Mouse (Mus musculus): Measurements from ENCODE around the gene Trap1a. TPM values are rescaled to one million over a fixed set of nuclear protein-coding genes. Genes with fewer than 3 reads are reported as not detected.

Trap1a gene
- polyA plus RNA-seq, 2 experiments, result 0.13 TPM; not detected in 1

DNA sequence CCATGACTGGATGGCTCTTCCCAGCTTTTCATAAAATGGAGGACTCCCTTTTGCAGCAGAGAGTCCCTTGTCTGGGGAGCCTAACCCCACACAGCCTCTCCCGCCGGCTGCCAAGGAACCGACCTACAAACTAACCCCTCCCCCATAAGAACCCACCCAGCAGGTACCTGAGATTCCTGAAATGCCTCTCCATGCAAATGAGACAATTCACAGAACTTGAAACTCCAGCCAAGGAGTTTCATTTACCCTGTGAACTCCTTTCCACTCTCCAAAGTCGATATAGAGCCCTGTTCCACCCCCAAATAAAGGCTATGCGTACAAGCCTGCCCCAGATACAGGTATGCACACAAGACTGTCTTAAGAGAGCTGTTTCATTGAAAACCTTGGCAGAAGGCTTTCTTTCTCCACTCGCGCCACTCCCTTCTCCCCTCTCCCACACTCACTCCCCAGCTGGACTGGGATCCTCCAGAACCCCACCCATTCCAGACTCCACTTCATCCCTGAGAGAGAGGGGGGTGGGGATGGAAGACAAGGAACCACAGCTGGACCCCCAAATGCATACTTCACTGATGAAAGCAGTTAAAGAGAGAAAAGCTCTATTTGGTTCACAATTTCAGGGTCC lies 24.3 kb downstream of the Trap1a start:
- H3K36me3 ChIP-seq (replicated peaks; ENCODE audit: control insufficient read depth, insufficient read depth, low read depth), result no peaks in the 10 kb centered on the region
- ATAC-seq (ENCODE audit: insufficient read depth), result no peak
- H3K4me3 ChIP-seq (ENCODE audit: insufficient read depth in 1 of 2, low read depth in 2 of 2, low read length in 2 of 2), result no peak overlapping the region
- no peaks in the 10 kb centered on the region for H3K9me3 ChIP-seq (ENCODE audit: control insufficient read depth, low read length)
- no peak overlapping the region for H3K9ac ChIP-seq (replicated peaks)
- no peaks in the 10 kb centered on the region for H3K4me1 ChIP-seq (replicated peaks; ENCODE audit: control insufficient read depth in 2 of 2, insufficient read depth in 2 of 2, low read length in 1 of 2)
- no peak overlapping the region for H3K4me2 ChIP-seq (ENCODE audit: low read depth)
- no peak for TF ChIP-seq CTCF (IDR thresholded peaks at IDR 0.05; ENCODE audit: low read depth)
- no peak for TF ChIP-seq EP300 (IDR thresholded peaks at IDR 0.05; ENCODE audit: low read depth)
- no peak for DNase-seq (ENCODE audit: low read depth in 3 of 3, low spot score in 3 of 3)
- H3K27me3 ChIP-seq (ENCODE audit: control insufficient read depth, insufficient read depth, low read length), result no peaks in the 10 kb centered on the region
- WGBS (ENCODE audit: insufficient replicate concordance), result 55% methylated on average over 7 of the region's 7 CpGs
- no peak overlapping the region for H3K27ac ChIP-seq

DNA sequence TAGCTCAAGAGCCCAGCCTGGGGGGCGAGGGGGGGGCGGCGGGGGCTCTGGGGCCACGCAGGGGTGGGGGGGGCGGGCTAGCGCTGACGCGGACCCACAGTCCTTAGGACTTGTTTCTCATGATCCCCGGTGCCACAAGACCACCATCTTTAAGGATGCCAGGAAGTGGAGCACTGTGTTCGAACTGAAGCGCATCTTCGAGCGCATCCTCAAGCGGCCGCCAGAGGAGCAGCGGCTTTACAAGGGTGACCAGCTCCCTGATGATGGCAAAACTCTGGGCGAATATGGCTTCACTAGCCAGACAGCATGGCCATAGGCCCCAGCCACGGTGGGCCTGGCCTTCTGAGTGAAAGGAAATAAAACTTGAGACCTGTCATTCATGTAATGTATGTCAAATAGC lies 24.9 kb downstream of the Trap1a start:
- Histone ChIP-seq H3K9ac (replicated peaks) (no peak overlapping the region), H3K9me3 (ENCODE audit: control insufficient read depth, low read length) (no peaks in the 10 kb centered on the region), H3K27ac (no peak overlapping the region), H3K4me2 (ENCODE audit: low read depth) (no peak overlapping the region), H3K36me3 (replicated peaks; ENCODE audit: control insufficient read depth, insufficient read depth, low read depth) (no peaks in the 10 kb centered on the region), H3K27me3 (ENCODE audit: control insufficient read depth, insufficient read depth, low read length) (no peaks in the 10 kb centered on the region), H3K4me1 (replicated peaks; ENCODE audit: control insufficient read depth in 2 of 2, insufficient read depth in 2 of 2, low read length in 1 of 2) (no peaks in the 10 kb centered on the region), H3K4me3 (ENCODE audit: insufficient read depth in 1 of 2, low read depth in 2 of 2, low read length in 2 of 2) (no peak overlapping the region)
- no peak for TF ChIP-seq EP300 (IDR thresholded peaks at IDR 0.05; ENCODE audit: low read depth)
- no peak for TF ChIP-seq CTCF (IDR thresholded peaks at IDR 0.05; ENCODE audit: low read depth)
- 70% methylated on average over 16 of the region's 18 CpGs for whole genome bisulfite sequencing (ENCODE audit: insufficient replicate concordance)
- no peak for DNase-seq (ENCODE audit: low read depth in 3 of 3, low spot score in 3 of 3)
- ATAC-seq (ENCODE audit: insufficient read depth), result no peak

DNA sequence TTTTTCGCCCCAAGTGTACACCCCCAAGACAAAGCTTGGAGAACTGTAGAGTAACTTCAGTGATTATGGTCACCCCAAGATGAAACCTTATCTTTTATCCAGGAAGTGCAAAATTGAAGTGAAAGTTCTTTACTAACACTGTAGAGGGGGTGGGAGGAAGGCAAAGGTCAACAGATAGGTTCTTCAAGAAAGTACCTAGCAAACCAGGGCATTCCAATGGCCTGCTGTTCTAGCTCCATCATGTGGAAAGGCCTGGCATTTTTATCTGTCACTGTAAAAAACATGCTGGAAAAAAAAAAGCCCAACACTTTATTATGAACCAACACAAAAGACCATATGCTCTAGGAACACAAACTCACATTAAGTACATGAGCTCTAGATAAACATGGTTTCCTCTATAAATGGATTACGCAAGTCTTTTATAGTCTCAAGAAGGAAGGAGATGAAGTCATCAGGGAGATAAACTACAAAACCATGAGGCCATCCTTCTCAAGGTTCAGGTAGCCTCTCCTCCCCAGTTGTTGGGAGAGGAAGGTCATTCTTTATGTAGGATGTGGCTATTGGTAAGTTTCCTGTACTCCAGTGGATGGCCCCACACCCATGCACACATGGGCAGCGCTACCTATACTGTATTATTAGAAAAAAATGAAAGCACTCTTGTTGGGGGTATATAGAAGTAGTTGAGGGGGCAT lies 33.5 kb downstream of the Trap1a start:
- TF ChIP-seq CTCF (IDR thresholded peaks at IDR 0.05; ENCODE audit: low read depth) (no peak), EP300 (IDR thresholded peaks at IDR 0.05; ENCODE audit: low read depth) (no peak)
- Histone ChIP-seq H3K9me3 (ENCODE audit: control insufficient read depth, low read length) (no peaks in the 10 kb centered on the region), H3K36me3 (replicated peaks; ENCODE audit: control insufficient read depth, insufficient read depth, low read depth) (no peaks in the 10 kb centered on the region), H3K4me3 (ENCODE audit: insufficient read depth in 1 of 2, low read depth in 2 of 2, low read length in 2 of 2) (no peak overlapping the region), H3K4me2 (ENCODE audit: low read depth) (no peak overlapping the region), H3K27ac (no peak overlapping the region), H3K4me1 (replicated peaks; ENCODE audit: control insufficient read depth in 2 of 2, insufficient read depth in 2 of 2, low read length in 1 of 2) (no peaks in the 10 kb centered on the region), H3K27me3 (ENCODE audit: control insufficient read depth, insufficient read depth, low read length) (no peaks in the 10 kb centered on the region), H3K9ac (replicated peaks) (no peak overlapping the region)
- 67% methylated on average over 3 of the region's 3 CpGs for WGBS (ENCODE audit: insufficient replicate concordance)
- DNase-seq (ENCODE audit: low read depth in 3 of 3, low spot score in 3 of 3), result no peak
- ATAC-seq (ENCODE audit: insufficient read depth), result no peak

DNA sequence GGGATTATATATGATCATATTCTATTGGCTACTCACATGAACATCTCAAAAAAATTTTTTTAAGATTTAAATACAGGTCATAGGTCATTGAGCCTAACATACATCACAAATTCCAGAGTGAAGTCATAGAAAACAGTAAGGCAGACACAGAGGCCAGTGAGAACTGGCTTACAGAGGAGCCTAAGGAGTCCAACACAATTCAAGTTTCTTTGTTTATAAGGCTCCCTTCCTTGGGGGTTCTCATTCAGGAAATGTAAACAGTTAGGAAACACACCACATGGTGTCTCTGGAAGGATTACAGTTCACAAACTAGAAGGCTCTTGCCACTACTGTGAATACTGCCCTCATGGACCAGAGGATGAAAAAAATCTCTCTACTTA lies 34.0 kb downstream of the Trap1a start:
- DNase-seq (ENCODE audit: low read depth in 3 of 3, low spot score in 3 of 3) (no peak), ATAC-seq (ENCODE audit: insufficient read depth) (no peak)
- Histone ChIP-seq H3K4me1 (replicated peaks; ENCODE audit: control insufficient read depth in 2 of 2, insufficient read depth in 2 of 2, low read length in 1 of 2) (no peaks in the 10 kb centered on the region), H3K27ac (no peak overlapping the region), H3K9me3 (ENCODE audit: control insufficient read depth, low read length) (no peaks in the 10 kb centered on the region), H3K4me2 (ENCODE audit: low read depth) (no peak overlapping the region), H3K36me3 (replicated peaks; ENCODE audit: control insufficient read depth, insufficient read depth, low read depth) (no peaks in the 10 kb centered on the region), H3K27me3 (ENCODE audit: control insufficient read depth, insufficient read depth, low read length) (no peaks in the 10 kb centered on the region), H3K4me3 (ENCODE audit: insufficient read depth in 1 of 2, low read depth in 2 of 2, low read length in 2 of 2) (no peak overlapping the region), H3K9ac (replicated peaks) (no peak overlapping the region)
- TF ChIP-seq CTCF (IDR thresholded peaks at IDR 0.05; ENCODE audit: low read depth) (no peak), EP300 (IDR thresholded peaks at IDR 0.05; ENCODE audit: low read depth) (no peak)

DNA sequence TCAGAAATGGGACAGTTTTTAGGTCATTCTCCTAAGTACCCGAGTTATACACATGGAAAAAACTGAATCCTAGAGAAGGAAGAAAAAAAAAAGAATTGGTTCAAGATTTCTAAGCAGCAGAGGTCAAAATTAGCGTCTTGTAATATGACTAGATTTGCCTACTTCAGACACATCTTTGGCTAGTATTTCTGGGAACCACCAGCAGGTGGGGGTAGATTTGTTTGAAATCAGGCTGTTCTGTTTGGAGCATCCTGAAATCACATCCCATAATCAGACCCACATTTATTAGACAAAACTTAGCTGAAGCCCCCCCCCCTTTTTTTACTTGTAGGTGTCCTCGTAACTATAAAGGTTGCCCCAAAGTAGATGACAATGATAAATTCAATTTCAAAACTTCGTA lies 35.6 kb downstream of the Trap1a start:
- no peak for ATAC-seq (ENCODE audit: insufficient read depth)
- Histone ChIP-seq H3K27me3 (ENCODE audit: control insufficient read depth, insufficient read depth, low read length) (no peaks in the 10 kb centered on the region), H3K4me3 (ENCODE audit: insufficient read depth in 1 of 2, low read depth in 2 of 2, low read length in 2 of 2) (no peak overlapping the region), H3K4me2 (ENCODE audit: low read depth) (no peak overlapping the region), H3K9me3 (ENCODE audit: control insufficient read depth, low read length) (no peaks in the 10 kb centered on the region), H3K36me3 (replicated peaks; ENCODE audit: control insufficient read depth, insufficient read depth, low read depth) (no peaks in the 10 kb centered on the region), H3K27ac (no peak overlapping the region), H3K4me1 (replicated peaks; ENCODE audit: control insufficient read depth in 2 of 2, insufficient read depth in 2 of 2, low read length in 1 of 2) (no peaks in the 10 kb centered on the region), H3K9ac (replicated peaks) (no peak overlapping the region)
- DNase-seq (ENCODE audit: low read depth in 3 of 3, low spot score in 3 of 3), result no peak
- TF ChIP-seq EP300 (IDR thresholded peaks at IDR 0.05; ENCODE audit: low read depth) (no peak), CTCF (IDR thresholded peaks at IDR 0.05; ENCODE audit: low read depth) (no peak)
- 33% methylated on average over 4 of the region's 4 CpGs for WGBS (ENCODE audit: insufficient replicate concordance)
